Mouse (Mus musculus): ENCODE data around the gene Ldlrad3.

- TF ChIP-seq CTCF (IDR thresholded peaks at IDR 0.05 in 2 of 3, conservative IDR thresholded peaks at IDR 0.05 in 1 of 3; ENCODE audit: control insufficient read depth in 1 of 3, insufficient read depth in 1 of 3, low read depth in 2 of 3, low read length in 3 of 3, poor library complexity in 1 of 3, severe bottlenecking in 1 of 3) (no peak), TAL1 (IDR thresholded peaks at IDR 0.05; ENCODE audit: low read length) (no peak), RAD21 (IDR thresholded peaks at IDR 0.05; ENCODE audit: low read depth, low read length) (no peak), CHD1 (IDR thresholded peaks at IDR 0.05; ENCODE audit: low read depth, low read length) (no peak), POLR2A (IDR thresholded peaks at IDR 0.05; ENCODE audit: control insufficient read depth in 1 of 2, insufficient read depth in 1 of 2, low read depth in 1 of 2, low read length in 2 of 2, poor library complexity in 1 of 2) (no peak), MAX (IDR thresholded peaks at IDR 0.05; ENCODE audit: low read length) (no peak), MAFK (IDR thresholded peaks at IDR 0.05; ENCODE audit: borderline replicate concordance, low read depth, low read length) (no peak)
Observed at GRCm38 (mm10) chr2:101932169-101932936, 253.8 kb downstream of the Ldlrad3 start.
